Mouse (Mus musculus): Measurements from ENCODE around the gene Rcor3.

The Rcor3 gene

GRCm38 (mm10) chr1:192137926-192138910, at the start of gene Rcor3:
Gene Rcor3 (minus strand): TSS chr1:192138062.
- peak; percentile 45 for DNase-seq (ENCODE audit: low read depth, low spot score)

GRCm38 (mm10) chr1:192181696-192182257, 43.9 kb upstream of the Rcor3 start:
- no peak for DNase-seq (ENCODE audit: low read depth, low spot score)

DNA sequence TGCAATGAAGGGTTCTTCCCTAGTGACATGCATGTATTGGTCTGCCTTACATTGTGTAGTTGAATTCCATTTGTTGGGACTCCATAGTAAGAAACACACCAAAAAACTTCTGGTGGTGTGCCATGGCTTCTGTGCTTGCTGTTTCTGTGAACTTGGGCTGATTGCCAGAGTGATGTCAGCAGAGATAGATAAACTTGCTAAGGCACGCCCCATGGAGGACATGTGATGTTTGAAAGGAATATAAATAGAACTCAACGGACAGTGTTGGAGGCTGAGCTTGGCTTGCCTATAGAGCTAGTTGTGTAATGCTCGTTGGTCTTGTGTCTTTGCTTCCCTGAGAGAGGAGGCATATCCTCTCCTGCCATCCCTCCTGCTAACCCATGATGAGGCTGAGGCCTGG, 42.0 kb upstream of the Rcor3 start:
- DNase-seq (ENCODE audit: low read depth, low spot score): no peak

GRCm38 (mm10) chr1:192171477-192171876, 33.6 kb upstream of the Rcor3 start:
- DNase-seq (ENCODE audit: low read depth, low spot score): no peak

DNA sequence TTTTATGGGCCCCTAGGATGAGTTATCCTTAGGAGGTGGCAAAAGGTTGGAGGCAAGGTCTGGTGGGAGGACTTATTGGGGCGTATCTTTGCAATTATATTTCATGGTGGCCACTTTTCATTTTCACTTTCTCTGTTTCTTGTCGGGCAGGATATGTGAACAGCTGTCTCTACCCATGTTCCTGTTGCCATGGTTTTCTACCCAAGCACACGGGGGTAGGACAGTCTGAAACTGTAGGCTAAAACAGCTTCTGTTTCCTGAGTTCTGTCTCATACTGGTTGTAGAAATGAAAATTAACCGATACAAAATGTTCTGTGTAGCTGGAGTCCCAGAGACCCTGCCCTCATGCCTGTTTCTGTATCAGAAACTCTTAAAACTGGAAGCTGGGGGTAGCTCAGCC, 13.3 kb upstream of the Rcor3 start:
- no peak for DNase-seq (ENCODE audit: low read depth, low spot score)

DNA sequence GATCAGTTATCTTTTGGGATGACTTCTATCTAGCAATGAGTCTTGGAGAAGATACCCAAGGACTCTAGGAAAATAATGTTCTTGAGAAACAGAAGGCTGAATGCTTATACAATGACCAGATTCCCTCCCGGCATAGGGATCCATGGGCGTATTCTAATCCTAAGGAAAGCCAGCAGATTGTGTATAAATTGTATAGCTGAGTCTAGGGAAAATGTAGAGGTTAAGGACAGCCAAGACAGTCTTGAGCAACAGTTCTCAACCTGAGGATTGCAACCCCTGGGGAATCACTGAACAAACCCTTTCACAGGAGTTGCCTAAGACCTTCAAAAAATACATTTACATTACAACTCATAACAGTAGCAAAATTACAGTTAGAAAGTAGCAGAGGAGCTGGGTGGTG, 2.5 kb upstream of the Rcor3 start:
- DNase-seq (ENCODE audit: low read depth, low spot score): no peak

DNA sequence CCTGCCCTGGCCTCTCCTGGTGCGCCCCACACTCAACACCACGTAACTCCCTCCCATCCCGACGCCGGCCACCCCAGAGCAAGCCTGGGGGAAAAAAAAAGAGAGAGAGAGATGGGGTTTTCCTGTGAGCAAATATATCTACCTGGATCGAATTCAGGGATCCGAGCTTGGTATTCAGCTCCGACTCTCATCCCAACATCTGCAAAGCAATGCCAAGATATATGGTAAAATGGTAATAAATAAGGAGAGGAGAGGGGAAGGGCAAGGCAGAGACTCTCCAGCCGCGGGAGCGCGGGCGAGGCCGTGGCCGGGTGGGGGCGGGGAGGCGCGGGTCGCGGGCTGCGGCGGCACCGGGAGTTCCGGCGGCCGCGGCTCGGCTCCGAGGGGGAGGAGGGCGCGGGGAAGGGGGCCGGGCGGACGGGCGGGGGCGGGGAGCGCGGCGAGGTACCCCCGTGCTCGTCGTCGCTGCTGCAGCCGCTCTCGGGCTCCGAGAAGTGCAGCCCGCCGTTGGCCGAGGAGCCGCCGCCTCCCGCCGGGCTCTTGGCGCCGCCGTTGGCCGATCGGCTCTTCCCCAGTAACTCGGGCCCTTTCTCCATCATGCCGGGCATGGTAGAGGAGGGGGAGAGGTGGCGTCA, 454 bp downstream of the Rcor3 start:
- DNase-seq (ENCODE audit: low read depth, low spot score): no peak

DNA sequence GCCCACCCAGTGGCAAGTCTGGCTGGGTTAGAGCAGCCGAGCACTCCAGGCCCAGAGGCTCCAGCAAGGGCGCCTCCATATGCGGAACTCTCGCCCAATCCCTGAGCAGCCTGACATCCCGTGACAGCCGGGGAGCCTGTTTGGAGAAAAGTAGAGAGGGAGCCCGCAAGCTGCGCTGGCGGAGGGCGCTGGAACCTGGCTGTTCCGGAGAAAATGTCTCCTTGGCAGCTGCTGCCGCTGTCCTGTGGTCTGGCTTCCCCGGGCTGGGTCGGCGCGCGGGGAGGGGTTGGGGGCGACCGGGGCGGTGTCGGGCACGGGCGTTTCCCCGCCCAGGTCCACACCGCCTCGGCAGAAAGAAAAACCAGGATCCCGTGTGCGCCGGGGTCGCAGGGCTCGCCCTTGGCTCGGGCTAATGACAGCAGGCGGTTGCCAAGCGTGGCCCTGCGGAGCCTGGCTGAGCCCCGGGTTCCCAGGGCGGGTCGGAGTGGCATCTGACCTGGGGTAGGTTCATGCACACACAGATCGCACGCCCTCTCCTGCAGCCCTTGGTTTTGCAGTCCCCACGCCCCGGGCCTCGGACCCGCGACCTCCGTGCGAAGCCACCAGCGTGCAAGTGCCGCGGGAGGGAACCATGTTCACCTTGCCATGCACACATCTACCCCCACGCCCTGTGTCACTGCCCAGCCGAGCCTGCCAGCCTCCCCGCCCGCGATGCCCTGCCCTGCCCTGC, 1.1 kb downstream of the Rcor3 start:
- DNase-seq (ENCODE audit: low read depth, low spot score): peak; percentile 75

DNA sequence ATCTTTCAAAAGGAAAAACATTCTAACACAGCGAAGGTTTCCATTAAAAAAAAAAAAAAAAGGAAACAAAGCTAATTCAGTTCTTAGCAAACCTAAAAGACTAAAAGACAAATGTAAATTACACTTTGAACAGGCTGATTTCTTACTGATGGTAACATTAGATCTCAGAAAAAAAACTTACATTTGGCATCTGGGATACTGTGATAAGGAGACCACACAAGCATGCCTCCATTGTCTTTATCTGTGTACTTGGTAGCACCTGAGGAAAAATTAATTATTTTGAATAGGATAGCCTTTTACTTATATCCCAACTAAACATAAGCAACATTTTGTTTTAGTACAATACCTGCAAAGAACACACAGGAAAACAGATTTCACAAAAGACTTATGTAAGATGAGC, 7.7 kb downstream of the Rcor3 start:
- DNase-seq (ENCODE audit: low read depth, low spot score): no peak

- DNase-seq (ENCODE audit: low read depth, low spot score): no peak
These were observed 9.5 kb downstream of the Rcor3 start for GRCm38 (mm10) chr1:192128343-192128742.

GRCm38 (mm10) chr1:192125761-192126160, 12.1 kb downstream of the Rcor3 start:
- no peak for DNase-seq (ENCODE audit: low read depth, low spot score)

DNA sequence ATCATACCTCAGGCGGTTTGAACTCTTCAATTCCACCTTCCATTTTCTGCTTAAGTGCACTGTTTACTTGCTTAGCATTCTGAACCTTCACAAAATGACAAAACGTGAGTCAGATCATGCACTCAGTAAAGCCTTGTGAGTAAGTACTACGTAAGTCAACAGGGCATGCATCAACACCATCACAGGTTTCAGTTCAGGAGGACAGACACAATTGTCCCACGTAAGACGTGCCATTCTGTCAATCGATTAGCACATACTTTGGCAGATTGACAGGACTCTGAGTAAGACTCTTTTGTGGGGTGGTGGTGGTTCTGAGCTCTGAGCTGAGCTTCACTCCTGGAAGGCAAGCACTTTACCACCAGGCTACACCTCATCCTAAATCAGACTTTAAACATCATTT, 21.6 kb downstream of the Rcor3 start:
- DNase-seq (ENCODE audit: low read depth, low spot score): no peak

DNA sequence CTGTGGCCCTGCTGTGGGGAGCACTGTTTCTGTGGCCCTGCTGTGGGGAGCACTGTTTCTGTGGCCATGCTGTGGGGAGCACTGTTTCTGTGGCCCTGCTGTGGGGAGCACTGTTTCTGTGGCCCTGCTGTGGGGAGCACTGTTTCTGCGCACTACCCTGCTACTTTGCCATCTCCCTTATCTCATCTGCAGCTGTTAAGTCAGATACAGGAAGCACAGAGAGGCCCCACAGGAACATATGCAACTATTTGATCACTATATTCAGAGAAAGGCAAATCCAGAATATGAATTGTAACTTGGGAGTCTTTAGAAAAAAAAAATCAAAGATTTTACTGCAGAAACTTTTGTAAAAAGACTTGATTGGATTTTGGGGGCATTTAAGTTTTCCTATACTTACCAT, 22.5 kb downstream of the Rcor3 start:
- DNase-seq (ENCODE audit: low read depth, low spot score): no peak

DNA sequence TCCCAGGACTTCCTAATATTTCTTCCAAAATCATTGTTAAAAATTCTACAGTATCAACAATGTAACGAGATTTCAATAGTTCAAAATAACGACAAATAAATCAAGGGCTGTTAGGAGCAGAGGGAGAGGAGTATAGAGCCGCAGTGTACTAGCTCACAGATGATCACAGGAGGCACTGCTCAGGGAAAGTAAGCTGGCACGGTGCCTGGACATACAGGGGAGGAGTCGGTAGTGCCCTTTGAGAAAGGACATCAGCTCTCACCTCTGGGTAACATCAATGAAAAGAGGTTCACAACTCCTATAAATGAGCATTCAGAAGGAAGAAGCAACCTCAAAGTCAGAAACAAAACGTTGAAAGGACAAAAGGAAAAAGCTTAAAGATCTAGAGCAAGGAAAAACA, 28.7 kb downstream of the Rcor3 start:
- DNase-seq (ENCODE audit: low read depth, low spot score): no peak

DNA sequence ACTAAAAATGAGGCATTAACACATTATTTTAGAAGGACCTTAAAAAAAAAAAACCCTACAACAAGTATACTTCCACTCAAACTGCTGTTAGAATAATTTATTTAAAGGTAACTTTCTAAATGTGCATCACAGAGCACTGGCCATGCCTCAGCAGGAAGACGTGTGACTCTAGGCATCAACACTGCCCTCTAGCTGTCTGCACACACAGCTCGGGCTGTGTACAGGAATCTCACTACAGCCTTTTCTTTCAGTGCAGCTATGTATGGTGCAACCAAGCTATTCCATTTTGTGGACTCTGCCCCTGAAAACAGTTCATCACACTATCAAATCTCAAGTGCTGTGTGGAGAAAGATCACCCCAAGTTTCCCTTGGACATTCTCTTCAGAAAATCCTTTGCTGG, 30.5 kb downstream of the Rcor3 start:
- DNase-seq (ENCODE audit: low read depth, low spot score): no peak

GRCm38 (mm10) chr1:192105902-192106389, 31.9 kb downstream of the Rcor3 start:
- DNase-seq (ENCODE audit: low read depth, low spot score): no peak

DNA sequence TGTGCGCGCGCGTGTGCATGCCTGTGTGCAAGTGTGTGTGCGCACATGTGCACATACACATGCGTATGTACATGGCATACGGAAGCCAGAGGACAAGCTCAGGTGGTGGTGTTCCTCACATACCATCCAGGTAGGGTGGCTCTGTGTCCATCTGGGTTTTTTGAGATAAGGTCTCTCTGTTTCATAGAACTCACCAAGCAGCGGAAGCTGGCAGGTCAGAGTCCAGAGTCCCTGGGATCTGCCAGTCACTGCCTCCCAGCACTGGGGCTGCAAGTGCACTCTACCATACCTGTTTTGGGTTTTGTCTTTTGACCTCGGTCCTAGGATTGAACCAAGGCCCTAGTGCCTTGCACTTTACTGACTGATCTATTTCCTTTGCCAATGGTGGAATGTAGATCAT, 33.8 kb downstream of the Rcor3 start:
- DNase-seq (ENCODE audit: low read depth, low spot score): no peak

DNA sequence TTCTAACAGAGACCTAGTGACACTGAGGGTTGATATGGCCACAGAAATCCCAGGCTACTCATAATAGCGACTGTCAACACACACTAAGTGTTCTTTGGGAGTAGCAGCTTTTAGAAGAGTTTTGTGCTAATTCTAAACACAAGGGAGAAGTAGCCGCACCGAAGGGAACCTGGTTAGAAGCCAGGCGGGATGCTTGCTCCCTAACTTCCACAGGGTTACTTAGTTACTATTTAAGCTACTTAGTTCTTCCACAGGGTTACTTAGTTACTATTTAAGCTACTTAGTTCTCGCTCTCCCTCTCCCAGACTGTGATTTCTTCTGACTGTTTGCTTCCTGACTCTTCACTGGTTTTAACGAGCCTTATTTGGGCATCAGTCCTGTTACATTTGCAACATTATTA, 34.7 kb downstream of the Rcor3 start:
- DNase-seq (ENCODE audit: low read depth, low spot score): no peak

GRCm38 (mm10) chr1:192101359-192101758, 36.5 kb downstream of the Rcor3 start:
- DNase-seq (ENCODE audit: low read depth, low spot score): peak; percentile 84

DNA sequence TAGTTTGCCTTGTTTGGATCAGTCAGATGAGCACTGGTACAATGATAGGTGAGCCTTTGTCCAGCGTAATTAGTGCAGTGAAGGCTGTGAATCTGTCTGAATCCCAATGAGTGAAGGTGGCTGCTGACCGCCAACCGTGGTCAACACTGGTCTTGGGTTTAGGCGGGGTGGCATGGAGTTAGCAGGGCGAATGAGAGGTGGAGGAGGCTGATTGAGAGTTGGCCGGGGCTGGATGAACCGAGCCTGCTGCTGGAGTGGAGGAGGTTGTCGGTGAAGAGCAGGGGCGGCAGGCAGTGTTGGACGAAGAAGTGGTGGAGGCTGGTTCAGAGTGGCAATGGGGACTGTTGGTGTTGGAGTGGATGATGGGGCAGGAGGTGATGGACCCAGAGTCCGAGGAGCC, 37.1 kb downstream of the Rcor3 start:
- DNase-seq (ENCODE audit: low read depth, low spot score): no peak

DNA sequence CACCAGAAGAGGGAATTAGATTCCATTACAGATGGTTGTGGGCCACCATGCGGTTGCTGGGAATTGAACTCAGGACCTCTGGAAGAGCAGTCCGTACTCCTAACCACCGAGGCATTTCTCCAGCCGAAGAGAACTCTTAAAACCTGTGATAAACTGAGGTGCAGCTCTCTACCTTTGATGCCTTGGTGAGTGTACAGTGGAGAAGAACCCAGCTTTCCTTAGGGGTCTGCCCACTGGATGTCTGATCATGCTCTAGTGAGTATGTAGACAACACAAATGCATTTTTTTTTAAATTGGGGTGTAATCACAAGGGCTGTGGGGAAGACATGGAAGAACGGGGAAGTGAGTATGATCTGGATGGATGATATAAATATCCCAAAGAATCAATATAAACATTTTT, 42.2 kb downstream of the Rcor3 start:
- DNase-seq (ENCODE audit: low read depth, low spot score): no peak
